Mouse (Mus musculus): Measurements from ENCODE around the gene Pik3c2b. TPM values are rescaled to one million over a fixed set of nuclear protein-coding genes. Genes with fewer than 3 reads are reported as not detected.
"Not testable (repeated sequence)": the region's sequence is repeated elsewhere in the genome, so short reads cannot be mapped to it uniquely, and the experiment has no call there.

Gene Pik3c2b
- polyA plus RNA-seq, 1 experiment, result 0.07 TPM

DNA sequence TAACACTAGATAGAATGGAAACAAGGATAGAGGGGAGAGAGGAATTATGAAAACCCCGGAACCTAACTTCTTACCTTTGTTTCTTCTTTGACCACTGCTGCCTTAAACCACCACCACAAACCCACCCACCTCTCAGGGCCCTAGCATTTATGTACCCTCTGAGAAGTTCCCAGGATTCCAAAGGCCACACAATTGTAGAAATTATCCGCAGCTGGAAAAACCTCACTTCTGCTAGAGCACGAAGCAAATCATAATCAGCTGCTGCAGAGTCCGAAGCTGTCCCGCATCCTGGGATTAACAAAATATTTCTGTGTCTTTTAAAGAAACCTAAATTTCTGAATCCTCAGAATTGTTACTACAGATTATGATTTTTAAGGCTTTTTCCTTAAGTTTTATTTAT lies 15.0 kb upstream of the Pik3c2b start, which contains the start of gene Mdm4:
Gene Mdm4, minus strand, starts transcription at position 101 of the 400 bp plus-strand sequence.
- H3K27ac ChIP-seq (ENCODE audit: insufficient read depth, low read depth, low read length), result peak within 1 kb of the TSS; percentile 19; the same call in 1 of the 2 replicates
- TF ChIP-seq POLR2A (IDR thresholded peaks at IDR 0.05; ENCODE audit: borderline replicate concordance, low read depth, low read length), result no peak
- no peak for TF ChIP-seq CTCF (IDR thresholded peaks at IDR 0.05; ENCODE audit: low read depth, low read length)

DNA sequence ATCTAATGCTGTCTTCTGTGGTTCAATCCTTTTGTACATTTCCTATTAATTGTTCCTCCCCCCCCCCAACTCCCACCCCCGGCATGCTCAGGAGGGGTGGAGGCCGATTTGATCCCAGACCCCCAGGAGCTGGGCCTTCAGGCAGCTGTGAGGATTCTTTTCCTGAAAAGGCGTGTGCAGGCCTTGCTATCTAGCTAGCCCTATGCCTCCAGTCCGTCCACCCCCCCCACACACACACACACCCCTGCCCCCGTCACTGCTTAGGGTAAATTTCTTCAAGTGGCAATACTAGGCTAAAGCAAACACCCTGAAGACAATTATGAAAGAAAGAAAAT lies 12.5 kb upstream of the Pik3c2b start:
- TF ChIP-seq POLR2A (IDR thresholded peaks at IDR 0.05; ENCODE audit: borderline replicate concordance, low read depth, low read length) (no peak), CTCF (IDR thresholded peaks at IDR 0.05; ENCODE audit: low read depth, low read length) (no peak)
- H3K4me3 ChIP-seq (ENCODE audit: insufficient read depth, low read length), result peak overlapping the region; percentile 86
- H3K4me1 ChIP-seq (ENCODE audit: control insufficient read depth, insufficient read depth, low read length), result peaks cover 20% of the 10 kb centered on the region
- H3K27ac ChIP-seq (ENCODE audit: insufficient read depth, low read depth, low read length), result no peak overlapping the region; the same call in 1 of the 2 replicates

More for the DNA sequence above, 15.0 kb upstream of the Pik3c2b start, which contains the start of gene Mdm4:
- H3K4me1 ChIP-seq (ENCODE audit: control insufficient read depth, insufficient read depth, low read length), result peaks cover 21% of the 10 kb centered on the region
- no peak within 1 kb of the TSS for H3K4me3 ChIP-seq (ENCODE audit: insufficient read depth, low read length)

DNA sequence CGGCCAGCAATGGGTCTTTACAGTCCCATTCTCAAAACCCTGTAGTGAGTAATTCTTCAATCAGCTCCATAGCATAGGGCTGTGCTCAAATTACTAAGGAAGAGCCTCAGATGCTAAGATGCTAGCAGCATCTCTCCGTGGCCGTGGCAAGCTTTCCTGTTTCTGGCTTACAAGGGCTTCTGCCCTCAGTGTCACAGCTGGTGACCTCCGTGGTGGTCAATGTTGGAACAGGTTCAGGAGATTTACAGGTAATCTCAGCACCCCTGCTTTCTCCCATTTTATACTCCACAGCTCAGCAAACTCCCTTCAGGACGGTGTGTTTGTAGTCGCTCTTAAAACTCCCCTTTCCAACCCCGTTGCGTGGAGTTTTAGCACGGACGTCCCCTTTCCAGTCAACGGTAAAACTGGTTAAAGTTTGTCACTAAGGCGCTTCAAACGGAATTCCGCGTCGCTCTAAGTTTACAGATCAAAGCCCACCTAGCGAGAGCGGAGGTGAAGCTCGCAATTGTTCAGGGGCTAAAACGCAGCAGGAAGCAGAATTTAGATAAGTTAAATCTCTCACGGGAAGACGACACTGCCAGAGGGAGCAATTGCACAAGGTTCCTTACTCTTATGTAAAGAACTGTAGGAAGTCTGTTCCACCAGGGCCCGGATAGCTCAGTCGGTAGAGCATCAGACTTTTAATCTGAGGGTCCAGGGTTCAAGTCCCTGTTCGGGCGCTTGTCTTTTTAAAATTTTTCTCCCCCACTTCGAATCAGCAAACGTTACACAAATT lies 12.0 kb upstream of the Pik3c2b start:
- H3K4me3 ChIP-seq (ENCODE audit: insufficient read depth, low read length), result peak overlapping the region; percentile 86
- TF ChIP-seq POLR2A (IDR thresholded peaks at IDR 0.05; ENCODE audit: borderline replicate concordance, low read depth, low read length), result no peak
- TF ChIP-seq CTCF (IDR thresholded peaks at IDR 0.05; ENCODE audit: low read depth, low read length), result no peak
- H3K27ac ChIP-seq (ENCODE audit: insufficient read depth, low read depth, low read length), result peak overlapping the region; percentile 42
- peaks cover 17% of the 10 kb centered on the region for H3K4me1 ChIP-seq (ENCODE audit: control insufficient read depth, insufficient read depth, low read length)

DNA sequence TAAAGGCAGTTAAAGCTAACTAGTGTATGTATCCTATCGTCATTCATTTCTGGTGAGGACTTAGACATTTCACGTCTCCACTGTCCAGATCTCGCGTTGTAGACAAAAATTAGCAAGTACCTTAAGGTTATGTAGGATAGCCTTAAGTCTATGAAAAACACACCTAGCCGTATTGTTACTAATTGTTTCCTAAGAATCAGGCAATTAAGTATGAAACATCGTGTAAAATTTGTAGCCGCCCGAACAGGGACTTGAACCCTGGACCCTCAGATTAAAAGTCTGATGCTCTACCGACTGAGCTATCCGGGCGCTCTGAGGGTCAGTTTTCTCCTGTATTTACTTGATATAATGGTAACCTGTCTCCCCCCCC lies 11.4 kb upstream of the Pik3c2b start:
- Histone ChIP-seq H3K4me3 (ENCODE audit: insufficient read depth, low read length) (peak overlapping the region; percentile 35), H3K4me1 (ENCODE audit: control insufficient read depth, insufficient read depth, low read length) (peaks cover 15% of the 10 kb centered on the region), H3K27ac (ENCODE audit: insufficient read depth, low read depth, low read length) (no peak overlapping the region)
- TF ChIP-seq CTCF (IDR thresholded peaks at IDR 0.05; ENCODE audit: low read depth, low read length) (no peak), POLR2A (IDR thresholded peaks at IDR 0.05; ENCODE audit: borderline replicate concordance, low read depth, low read length) (no peak)

DNA sequence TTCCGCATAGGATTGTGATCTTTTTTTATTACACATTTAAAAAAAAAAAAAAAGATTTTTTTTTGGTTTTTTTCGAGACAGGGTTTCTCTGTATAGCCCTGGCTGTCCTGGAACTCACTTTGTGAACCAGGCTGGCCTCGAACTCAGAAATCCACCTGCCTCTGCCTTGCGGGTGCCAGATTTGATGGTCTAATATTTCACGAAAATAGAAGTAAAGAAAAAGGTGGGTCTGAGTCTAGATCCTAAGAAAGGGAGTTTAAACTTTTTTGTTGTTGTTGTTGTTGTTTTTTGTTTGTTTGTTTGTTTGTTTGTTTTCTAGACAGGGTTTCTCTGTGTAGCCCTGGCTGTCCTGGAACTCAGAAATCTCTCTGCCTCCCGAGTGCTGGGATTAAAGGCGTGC lies 10.8 kb upstream of the Pik3c2b start:
- H3K4me3 ChIP-seq (ENCODE audit: insufficient read depth, low read length); H3K27ac ChIP-seq (ENCODE audit: insufficient read depth, low read depth, low read length): not testable (repeated sequence)
- H3K4me1 ChIP-seq (ENCODE audit: control insufficient read depth, insufficient read depth, low read length), result peaks cover 11% of the 10 kb centered on the region

DNA sequence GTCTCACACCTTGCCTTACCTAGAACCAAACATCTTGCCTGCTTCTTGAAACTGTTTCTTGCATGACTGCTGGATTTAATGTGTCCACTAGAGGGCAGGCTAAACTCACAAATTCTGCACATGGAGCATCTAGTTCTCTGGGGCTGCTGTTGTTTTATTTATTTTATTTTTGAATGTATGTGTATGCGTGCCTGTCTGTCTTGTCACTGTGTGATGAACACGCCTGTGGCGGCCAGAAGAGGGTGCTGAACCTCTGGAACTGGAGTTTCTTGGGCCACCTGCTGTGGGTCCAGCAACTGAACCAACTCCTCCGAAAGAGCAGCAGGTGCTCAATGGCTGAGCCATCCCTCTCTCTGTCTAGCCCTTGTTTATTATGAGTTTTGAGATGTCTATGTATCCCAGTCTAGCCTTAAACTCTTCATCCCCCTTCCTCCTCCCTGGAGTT lies 5.9 kb upstream of the Pik3c2b start:
- TF ChIP-seq CTCF (IDR thresholded peaks at IDR 0.05; ENCODE audit: low read depth, low read length) (peak; percentile 45; the same call in 1 of the 2 replicates), POLR2A (IDR thresholded peaks at IDR 0.05; ENCODE audit: borderline replicate concordance, low read depth, low read length) (no peak)
- Histone ChIP-seq H3K27ac (ENCODE audit: insufficient read depth, low read depth, low read length) (no peak overlapping the region), H3K4me1 (ENCODE audit: control insufficient read depth, insufficient read depth, low read length) (no peaks in the 10 kb centered on the region; the same call in 1 of the 2 replicates), H3K4me3 (ENCODE audit: insufficient read depth, low read length) (no peak overlapping the region)

DNA sequence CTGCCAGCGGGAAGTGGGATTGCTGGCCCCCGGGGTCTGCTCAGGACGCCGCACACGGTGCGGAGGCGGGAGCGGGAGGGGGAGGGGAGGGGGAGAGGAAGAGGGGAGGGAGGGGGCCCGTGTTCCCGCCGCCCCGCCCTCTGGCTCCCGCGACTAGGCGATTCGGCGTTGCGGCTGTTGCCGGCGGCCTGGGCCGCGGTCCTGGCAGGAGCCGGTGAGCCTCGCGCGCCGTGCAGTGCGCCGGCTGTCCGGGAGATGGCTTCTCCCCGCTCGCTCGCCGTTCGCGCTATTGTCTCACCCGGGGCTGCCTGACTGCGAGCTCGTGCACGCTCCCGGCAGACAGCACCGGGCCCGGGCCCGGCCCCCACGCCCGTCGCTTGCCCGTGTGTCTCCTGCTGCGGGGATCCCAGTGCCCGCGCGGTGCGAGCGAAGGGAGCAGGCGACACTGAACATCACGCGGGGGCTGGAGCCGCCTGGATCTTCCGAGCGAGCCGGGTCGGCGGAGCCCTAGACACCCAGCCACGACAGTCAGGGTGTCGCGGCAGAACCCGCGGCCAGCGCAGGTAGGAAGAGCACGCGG lies 484 bp downstream of the Pik3c2b start:
- Histone ChIP-seq H3K27ac (ENCODE audit: insufficient read depth, low read depth, low read length) (no peak overlapping the region), H3K4me1 (ENCODE audit: control insufficient read depth, insufficient read depth, low read length) (no peaks in the 10 kb centered on the region), H3K4me3 (ENCODE audit: insufficient read depth, low read length) (peak overlapping the region; percentile 78)
- TF ChIP-seq CTCF (IDR thresholded peaks at IDR 0.05; ENCODE audit: low read depth, low read length) (no peak), POLR2A (IDR thresholded peaks at IDR 0.05; ENCODE audit: borderline replicate concordance, low read depth, low read length) (no peak)

DNA sequence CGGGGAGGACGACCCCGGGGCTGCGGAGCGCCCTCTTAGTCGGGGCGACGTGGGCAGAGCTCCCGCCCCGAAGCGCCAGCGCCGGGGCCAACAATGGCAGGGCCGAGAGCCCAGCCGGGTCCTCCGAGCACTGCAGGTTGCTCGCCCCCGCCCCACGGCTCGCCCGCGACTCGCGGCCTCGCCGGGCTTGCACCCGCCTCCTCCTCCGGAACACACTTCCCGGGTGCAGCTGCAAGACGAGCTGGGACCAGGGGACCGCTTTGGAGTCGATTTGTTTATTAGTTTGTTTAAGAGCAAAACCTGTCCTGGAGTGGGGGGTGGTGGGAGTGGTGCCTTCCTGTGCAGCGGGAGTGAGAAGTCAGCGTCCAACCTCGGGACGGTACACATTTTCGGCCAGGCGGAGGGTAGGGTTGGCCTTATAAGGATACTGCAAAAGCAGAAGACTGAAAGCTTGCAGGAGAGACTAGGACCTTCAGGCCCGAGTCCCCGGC lies 1.0 kb downstream of the Pik3c2b start:
- peak overlapping the region; percentile 78 for H3K4me3 ChIP-seq (ENCODE audit: insufficient read depth, low read length)
- TF ChIP-seq POLR2A (IDR thresholded peaks at IDR 0.05; ENCODE audit: borderline replicate concordance, low read depth, low read length) (no peak), CTCF (IDR thresholded peaks at IDR 0.05; ENCODE audit: low read depth, low read length) (no peak)
- H3K4me1 ChIP-seq (ENCODE audit: control insufficient read depth, insufficient read depth, low read length), result no peaks in the 10 kb centered on the region
- H3K27ac ChIP-seq (ENCODE audit: insufficient read depth, low read depth, low read length), result no peak overlapping the region

DNA sequence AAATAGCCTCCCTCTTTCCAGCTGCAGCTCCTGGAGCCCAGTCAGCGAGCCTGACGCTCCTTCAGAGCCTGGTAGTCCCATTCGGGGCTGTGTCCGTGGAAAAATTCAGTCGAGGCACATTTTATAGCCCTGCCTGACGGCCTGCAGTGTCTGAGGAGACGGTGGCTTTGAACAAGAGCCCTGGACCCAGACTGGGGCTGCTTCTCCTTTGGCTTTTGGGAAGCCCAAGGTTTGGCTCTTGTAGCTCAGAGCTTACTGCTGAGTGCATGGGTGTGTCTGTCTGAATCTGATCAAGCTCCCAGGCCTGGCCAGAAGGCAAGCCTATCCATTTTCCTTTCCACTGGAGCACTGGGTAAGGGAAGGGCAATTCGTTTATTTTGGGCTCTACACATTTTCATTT lies 2.1 kb downstream of the Pik3c2b start:
- Histone ChIP-seq H3K27ac (ENCODE audit: insufficient read depth, low read depth, low read length) (no peak overlapping the region), H3K4me1 (ENCODE audit: control insufficient read depth, insufficient read depth, low read length) (no peaks in the 10 kb centered on the region), H3K4me3 (ENCODE audit: insufficient read depth, low read length) (no peak overlapping the region)
- TF ChIP-seq POLR2A (IDR thresholded peaks at IDR 0.05; ENCODE audit: borderline replicate concordance, low read depth, low read length) (no peak), CTCF (IDR thresholded peaks at IDR 0.05; ENCODE audit: low read depth, low read length) (no peak)

DNA sequence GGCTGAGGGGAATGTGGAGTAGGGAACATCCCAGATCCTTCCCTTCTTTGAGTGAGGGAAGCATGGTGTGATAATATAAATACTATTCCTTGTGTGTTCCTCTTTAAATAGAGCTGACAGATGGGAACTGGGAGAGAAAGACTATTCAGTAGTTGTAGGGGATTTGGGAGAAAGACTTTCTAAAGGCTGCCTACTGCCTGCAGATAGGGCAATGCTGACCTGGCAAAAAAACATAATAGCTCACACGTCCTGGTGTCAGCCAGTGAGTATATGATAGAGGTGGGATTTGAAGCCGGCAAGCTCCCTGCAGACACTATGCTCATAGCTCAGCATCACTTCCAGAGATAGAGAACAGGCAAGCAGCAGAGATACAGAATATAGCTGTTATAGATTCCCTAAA lies 3.2 kb downstream of the Pik3c2b start:
- Histone ChIP-seq H3K4me1 (ENCODE audit: control insufficient read depth, insufficient read depth, low read length) (no peaks in the 10 kb centered on the region), H3K27ac (ENCODE audit: insufficient read depth, low read depth, low read length) (no peak overlapping the region), H3K4me3 (ENCODE audit: insufficient read depth, low read length) (no peak overlapping the region)
- TF ChIP-seq CTCF (IDR thresholded peaks at IDR 0.05; ENCODE audit: low read depth, low read length) (no peak), POLR2A (IDR thresholded peaks at IDR 0.05; ENCODE audit: borderline replicate concordance, low read depth, low read length) (no peak)

Data from bone marrow macrophage, adult 2 months (primary cell).